Mouse (Mus musculus) erythroblast, embryonic 14.5 days (primary cell): Measurements from ENCODE around the gene Card14.

Source experiments
- GATA1 ChIP-seq: IDR thresholded peaks from 2 replicates; pipeline ENCODE4 v1.6.1; 2012; ENCODE audit warnings: low read length, inconsistent platforms, mixed read lengths
- TAL1 ChIP-seq: IDR thresholded peaks from 3 replicates; pipeline ENCODE4 v1.6.1; 2012; ENCODE audit warnings: low read length, inconsistent platforms, mixed read lengths

DNA sequence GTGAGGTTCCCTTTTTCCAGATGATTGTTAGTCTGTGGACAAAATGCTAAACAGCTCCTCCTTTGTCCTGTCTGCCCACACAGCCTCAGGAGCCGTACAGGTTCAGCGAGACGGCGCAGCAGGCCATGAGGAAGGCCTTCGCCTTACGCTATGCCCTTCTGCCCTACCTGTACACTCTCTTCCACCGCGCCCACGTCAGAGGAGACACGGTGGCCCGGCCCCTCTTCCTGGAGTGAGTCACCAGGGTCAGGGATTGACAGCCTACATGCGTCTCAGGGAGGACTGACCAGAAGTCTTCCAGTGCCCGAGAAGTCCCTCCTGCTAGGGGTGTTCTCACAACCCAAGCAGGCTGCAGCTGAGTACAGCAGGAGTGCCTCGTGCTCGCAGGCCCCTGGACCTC lies 26.5 kb upstream of the Card14 start:
- TF ChIP-seq GATA1 (no peak), TAL1 (no peak)
